Mouse (Mus musculus): ENCODE data around the gene Il27.

- TF ChIP-seq ZC3H11A (IDR thresholded peaks at IDR 0.05; ENCODE audit: borderline replicate concordance, low read depth, low read length) = no peak
- TF ChIP-seq ZNF384 (IDR thresholded peaks at IDR 0.05; ENCODE audit: low read depth, low read length) = no peak
- no peak for TF ChIP-seq HCFC1 (IDR thresholded peaks at IDR 0.05; ENCODE audit: borderline replicate concordance, insufficient read depth, low read length)
- no peak for TF ChIP-seq MAFK (IDR thresholded peaks at IDR 0.05; ENCODE audit: insufficient read depth, low read depth, low read length)
Observed at GRCm38 (mm10) chr7:126584506-126584977, 10.2 kb downstream of the Il27 start, which contains the start of gene Apobr.

Data from ES-E14 (cell line).